Comparison of ENCODE assay signal across 15 mouse cellular contexts in the genomic region with DNA sequence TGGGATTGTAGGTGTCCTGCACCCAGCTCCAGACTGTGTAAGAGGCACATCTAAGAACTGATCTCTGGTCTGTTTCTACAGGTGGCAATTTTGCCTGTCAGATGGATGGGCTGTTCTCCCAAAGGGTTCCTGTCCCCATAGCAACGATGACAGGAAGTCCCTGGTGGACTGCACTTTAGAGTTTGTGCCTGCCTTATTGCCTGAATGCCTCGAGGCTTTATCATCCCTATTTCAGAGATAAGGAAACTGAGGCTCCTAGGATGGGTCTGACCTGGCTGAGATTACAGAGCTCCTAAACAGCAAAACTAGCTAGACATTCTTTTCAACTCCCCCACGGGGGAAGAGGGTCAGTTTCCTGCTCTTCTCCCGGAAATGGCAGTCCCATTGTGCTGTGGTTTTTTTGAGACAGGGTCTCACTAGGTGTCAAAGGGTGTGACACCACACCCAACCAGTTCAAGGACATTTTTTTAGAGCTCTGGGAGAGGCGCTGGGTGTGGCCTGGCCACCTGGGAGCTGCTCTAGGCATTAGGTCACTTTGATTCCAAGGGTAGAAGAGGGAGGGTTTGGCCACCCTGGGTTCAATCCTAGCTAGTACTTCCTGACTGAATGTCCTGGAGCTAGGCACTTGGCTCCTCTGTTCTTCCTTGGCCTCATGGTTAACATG. TPM values are rescaled to one million over a fixed set of nuclear protein-coding genes. Genes with fewer than 3 reads are reported as not detected.
DNase-seq lines count a peak whose midpoint lies in the region; ATAC-seq and TF ChIP-seq lines count a peak whose summit lies in the region.
"Had no signal": no experiment of that assay in that cellular context is flagged by ENCODE, and none has a peak within 500 bp of the region (broad histone marks: within the 10 kb centered on the region; RNA-seq: fewer than 3 reads in every experiment).

No protein-coding gene starts in this region.

- no peak overlapping the region for H3K9ac ChIP-seq in lung, embryonic 15.5 days
- H3K9ac ChIP-seq in MEL (ENCODE audit: control insufficient read depth, low read depth, low read length, poor library complexity, severe bottlenecking) = no peak overlapping the region
- no peak overlapping the region for H3K9ac ChIP-seq in intestine, postnatal 0 days (ENCODE audit: low read depth, low read length)
- H3K9ac ChIP-seq: forebrain, postnatal 0 days; lung, embryonic 14.5 days; midbrain, embryonic 15.5 days; neural tube, embryonic 13.5 days had no signal

- TF ChIP-seq POLR2A in MEL (IDR thresholded peaks at IDR 0.05; ENCODE audit: control insufficient read depth in 1 of 2, insufficient read depth in 1 of 2, low read depth in 1 of 2, low read length in 2 of 2, poor library complexity in 1 of 2) = no peak

- no peak for ATAC-seq in lung, embryonic 15.5 days (ENCODE audit: borderline replicate concordance, extremely low read depth, low FRiP score, low TSS enrichment)
- peak; percentile 74 for ATAC-seq in intestine, postnatal 0 days
- ATAC-seq: forebrain, postnatal 0 days; inflammation-experienced regulatory T-cells, adult 6 months; midbrain, embryonic 15.5 days had no signal

- TF ChIP-seq RAD21 in MEL (IDR thresholded peaks at IDR 0.05; ENCODE audit: low read depth, low read length) = no peak

- no peaks in the 10 kb centered on the region for H3K36me3 ChIP-seq in lung, embryonic 15.5 days
- 0 out of 4 replicates have a peak, but pooled peaks cover 0 to 3% of the 10 kb centered on the region in 2 experiments for H3K36me3 ChIP-seq in MEL (ENCODE audit: control insufficient read depth in 1 of 2, insufficient read depth in 2 of 2, low read length in 2 of 2)
- H3K36me3 ChIP-seq in intestine, postnatal 0 days (ENCODE audit: control insufficient read depth, insufficient read depth) = no peaks in the 10 kb centered on the region
- H3K36me3 ChIP-seq: midbrain, embryonic 15.5 days; neural tube, embryonic 13.5 days had no signal

- H3K27ac ChIP-seq in lung, embryonic 15.5 days = peak overlapping the region; percentile 42
- H3K27ac ChIP-seq in MEL (ENCODE audit: control insufficient read depth, low read depth, low read length) = no peak overlapping the region
- peak overlapping the region; percentile 16; the same call in 1 of the 2 replicates for H3K27ac ChIP-seq in intestine, postnatal 0 days (ENCODE audit: low read depth, low read length)
- H3K27ac ChIP-seq: midbrain, embryonic 15.5 days; neural tube, embryonic 13.5 days had no signal

- peaks cover 41% of the 10 kb centered on the region for H3K4me1 ChIP-seq in lung, embryonic 15.5 days
- peaks cover 0 to 12% of the 10 kb centered on the region in 2 experiments; a peak in 2 of 4 replicates for H3K4me1 ChIP-seq in MEL (ENCODE audit: control insufficient read depth in 1 of 2, insufficient read depth in 2 of 2, low read length in 2 of 2)
- H3K4me1 ChIP-seq in intestine, postnatal 0 days (replicated peaks; ENCODE audit: control insufficient read depth, insufficient read depth, low read length) = 0 out of 2 replicates have a peak, but pooled peaks cover 10% of the 10 kb centered on the region

- no peaks in the 10 kb centered on the region for H3K9me3 ChIP-seq in lung, embryonic 15.5 days
- no peaks in the 10 kb centered on the region for H3K9me3 ChIP-seq in MEL (replicated peaks; ENCODE audit: insufficient read depth, low read length)
- H3K9me3 ChIP-seq in intestine, postnatal 0 days (ENCODE audit: control insufficient read depth) = no peaks in the 10 kb centered on the region
- H3K9me3 ChIP-seq: midbrain, embryonic 15.5 days had no signal

- DNase-seq in heart, adult 18-20 months = peak; percentile 37 to 60
- DNase-seq in heart, postnatal 14 days = no peak
- DNase-seq in lung, postnatal 25 days (ENCODE audit: low spot score) = no peak
- no peak for DNase-seq in MEL (ENCODE audit: low read depth, low spot score)
- no peak for DNase-seq in layer of hippocampus, postnatal 14 days (ENCODE audit: low spot score in 2 of 2)
- DNase-seq in left cerebral cortex, postnatal 36 days (ENCODE audit: low spot score in 2 of 2) = no peak
- DNase-seq: forebrain, postnatal 0 days; layer of hippocampus, postnatal 36 days; lung, embryonic 14.5 days; right cerebral cortex, adult 18-20 months had no signal

- WGBS in lung, embryonic 15.5 days = 21% methylated on average over 5 of the region's 5 CpGs
- WGBS in intestine, postnatal 0 days = 16% methylated on average over 5 of the region's 5 CpGs

- intact Hi-C loops in heart, postnatal 14 days (cut with DNase I) = no loop called here
- intact Hi-C loops in left cerebral cortex, postnatal 36 days (cut with DNase I) = no loop called here

- H3K79me2 ChIP-seq in MEL (ENCODE audit: control insufficient read depth, insufficient read depth, low read length, poor library complexity) = no peaks in the 10 kb centered on the region

- no peak for TF ChIP-seq EP300 in MEL (IDR thresholded peaks at IDR 0.05; ENCODE audit: low read depth in 1 of 2, low read length in 2 of 2)

- H3K4me3 ChIP-seq in lung, embryonic 15.5 days = no peak overlapping the region
- no peak overlapping the region for H3K4me3 ChIP-seq in MEL (ENCODE audit: control insufficient read depth in 1 of 2, insufficient read depth in 1 of 2, low read depth in 2 of 2, low read length in 2 of 2)
- H3K4me3 ChIP-seq in intestine, postnatal 0 days (ENCODE audit: low read depth, low read length) = no peak overlapping the region
- H3K4me3 ChIP-seq: midbrain, embryonic 15.5 days; neural tube, embryonic 13.5 days had no signal

- no peak overlapping the region for H3K4me2 ChIP-seq in lung, embryonic 15.5 days
- H3K4me2 ChIP-seq in intestine, postnatal 0 days (replicated peaks; ENCODE audit: low read depth) = no peak overlapping the region; the same call in 1 of the 2 replicates
- H3K4me2 ChIP-seq: lung, embryonic 14.5 days; midbrain, embryonic 15.5 days; neural tube, embryonic 13.5 days had no signal

- H3K27me3 ChIP-seq in lung, embryonic 15.5 days = no peaks in the 10 kb centered on the region
- 0 out of 4 replicates have a peak, but pooled peaks cover 0 to 1% of the 10 kb centered on the region in 2 experiments for H3K27me3 ChIP-seq in MEL (ENCODE audit: control insufficient read depth in 1 of 2, insufficient read depth in 2 of 2, low read length in 2 of 2)
- H3K27me3 ChIP-seq in intestine, postnatal 0 days (replicated peaks; ENCODE audit: control insufficient read depth, insufficient read depth, low read length) = no peaks in the 10 kb centered on the region
- H3K27me3 ChIP-seq: midbrain, embryonic 15.5 days; neural tube, embryonic 13.5 days had no signal

- TF ChIP-seq CTCF in MEL (IDR thresholded peaks at IDR 0.05 in 2 of 3, conservative IDR thresholded peaks at IDR 0.05 in 1 of 3; ENCODE audit: control insufficient read depth in 1 of 3, insufficient read depth in 1 of 3, low read depth in 2 of 3, low read length in 3 of 3, poor library complexity in 1 of 3, severe bottlenecking in 1 of 3) = no peak
- no peak for TF ChIP-seq CTCF in intestine, postnatal 0 days (IDR thresholded peaks at IDR 0.05; ENCODE audit: low read depth)

TF ChIP-seq in MEL, 35 proteins besides CTCF, POLR2A, EP300 and RAD21:
- TF ChIP-seq NRF1 (IDR thresholded peaks at IDR 0.05; ENCODE audit: insufficient read depth, low read depth, low read length, poor library complexity, severe bottlenecking) = no peak
- 0 out of 2 replicates have a peak, but pooled peaks have one; percentile 24 for TF ChIP-seq RCOR1 (IDR thresholded peaks at IDR 0.05; ENCODE audit: low read depth, low read length)
- peak; percentile 56 for TF ChIP-seq GATA1 (IDR thresholded peaks at IDR 0.05; ENCODE audit: low read depth, low read length)
- TF ChIP-seq MAFK (IDR thresholded peaks at IDR 0.05; ENCODE audit: borderline replicate concordance, low read depth, low read length) = no peak

RNA-seq across cellular contexts. Expression of gene Wasf2, which starts 8.2 kb away (rescaled TPM):
- 10 to 100 TPM; 77.8 to 88.8 TPM for total RNA-seq in heart, adult 18-20 months (2021)
- 100 to 1,000 TPM; 133 to 135 TPM for total RNA-seq in heart, postnatal 14 days (2021)
- polyA plus RNA-seq in lung, embryonic 15.5 days (2015; fragmentation: Nextera tagmentation; extraction: Ambion mirVana) = 120 and 136 TPM in 2 replicates
- total RNA-seq in MEL (2012; rRNA removed) = 16.4 and 18.4 TPM in 2 replicates
- 10 to 100 TPM in 1 of 2 experiments, not detected in 1; 53.7 TPM for polyA plus RNA-seq in MEL (2012; ENCODE audit: insufficient read depth in 1 of 2, insufficient read length in 2 of 2, low read depth in 1 of 2, low replicate concordance in 2 of 2, missing spikeins in 1 of 2)
- 64.6 and 68.4 TPM in 2 replicates for polyA plus RNA-seq in intestine, postnatal 0 days (2015; fragmentation: Nextera tagmentation; extraction: Ambion mirVana)
- total RNA-seq in layer of hippocampus, postnatal 14 days (2021) = 10 to 100 TPM; 37.4 to 45.0 TPM
- total RNA-seq in left cerebral cortex, postnatal 36 days (2021) = 10 to 100 TPM; 21.5 to 30.3 TPM

Comparison
In these comparisons a context has a peak if more than half of its experiments do, and no peak if none do; other contexts are left out.
1. DNase-seq: peak in heart, adult 18-20 months (2 of 2); none in heart, postnatal 14 days (0 of 2), lung, postnatal 25 days (single experiment), MEL (single experiment), layer of hippocampus, postnatal 14 days (0 of 2) and left cerebral cortex, postnatal 36 days (0 of 2).